Mouse (Mus musculus) lung, postnatal 36 days (tissue): ENCODE measurements around the gene Selenov.
"Not testable (repeated sequence)": the region's sequence is repeated elsewhere in the genome, so short reads cannot be mapped to it uniquely, and the experiment has no call there.

Experiments
- DNase-seq: peaks from one replicate; pipeline ENCODE4 v3.0.0; 2022; ENCODE audit warnings: mixed read lengths

Gene Selenov

DNA sequence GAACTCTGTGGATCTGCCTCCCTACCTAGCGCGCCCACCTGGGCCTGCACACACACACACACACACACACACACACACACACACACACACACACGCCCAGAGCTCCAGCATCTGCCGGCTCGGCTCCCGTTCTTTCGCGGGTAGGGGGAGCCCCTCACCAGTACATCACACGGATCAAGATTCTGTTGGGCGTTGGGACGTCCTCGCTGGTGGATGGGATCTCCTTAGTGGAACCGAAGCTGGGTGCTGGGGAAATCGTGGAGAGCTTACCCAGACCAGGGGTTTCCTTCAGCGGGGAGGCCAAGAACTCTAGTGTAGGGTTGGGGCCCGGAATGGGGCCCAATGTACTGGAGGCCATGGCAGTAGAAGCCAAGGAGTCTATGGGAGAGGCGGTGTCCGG is 821 bp downstream of the Selenov start:
- no peak for DNase-seq

DNA sequence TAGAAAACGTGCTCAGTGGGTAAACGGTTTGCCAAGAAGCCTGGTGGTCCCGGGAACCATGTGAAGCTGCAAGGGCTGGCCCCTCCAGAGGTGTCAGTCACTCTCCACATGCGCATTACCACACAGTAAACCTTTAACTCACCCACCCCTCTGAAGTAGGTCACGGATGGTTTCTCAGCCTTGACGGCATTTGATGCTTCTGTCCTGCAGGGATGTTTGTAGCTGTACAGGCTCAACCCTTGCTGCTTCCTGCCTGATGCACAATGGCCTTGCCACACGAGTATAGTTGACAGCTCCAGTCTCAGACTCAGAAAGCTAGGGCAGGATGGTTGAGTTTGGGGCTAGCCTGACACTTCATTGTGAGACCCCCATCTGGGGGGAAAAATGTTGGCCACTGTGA is 10.4 kb downstream of the Selenov start:
- DNase-seq, result no peak

DNA sequence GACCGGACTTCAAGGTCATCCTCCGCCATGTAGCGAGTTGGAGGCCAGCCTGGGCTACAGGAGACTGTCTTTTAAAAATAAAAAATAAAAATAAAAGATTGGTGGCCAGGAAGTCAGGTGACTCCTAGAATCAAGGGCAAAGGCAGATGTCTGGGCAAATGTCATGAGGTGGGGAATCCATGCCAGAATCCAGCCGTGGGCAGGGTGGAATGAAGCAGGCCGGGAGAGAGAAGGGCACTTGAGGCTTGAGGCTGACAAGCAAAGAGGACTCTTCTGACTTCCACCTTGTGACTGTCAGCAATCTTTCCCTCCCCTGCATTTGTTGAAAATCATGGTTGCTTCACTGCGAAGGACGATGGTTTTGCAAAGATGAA is 12.7 kb downstream of the Selenov start:
- no peak for DNase-seq

DNA sequence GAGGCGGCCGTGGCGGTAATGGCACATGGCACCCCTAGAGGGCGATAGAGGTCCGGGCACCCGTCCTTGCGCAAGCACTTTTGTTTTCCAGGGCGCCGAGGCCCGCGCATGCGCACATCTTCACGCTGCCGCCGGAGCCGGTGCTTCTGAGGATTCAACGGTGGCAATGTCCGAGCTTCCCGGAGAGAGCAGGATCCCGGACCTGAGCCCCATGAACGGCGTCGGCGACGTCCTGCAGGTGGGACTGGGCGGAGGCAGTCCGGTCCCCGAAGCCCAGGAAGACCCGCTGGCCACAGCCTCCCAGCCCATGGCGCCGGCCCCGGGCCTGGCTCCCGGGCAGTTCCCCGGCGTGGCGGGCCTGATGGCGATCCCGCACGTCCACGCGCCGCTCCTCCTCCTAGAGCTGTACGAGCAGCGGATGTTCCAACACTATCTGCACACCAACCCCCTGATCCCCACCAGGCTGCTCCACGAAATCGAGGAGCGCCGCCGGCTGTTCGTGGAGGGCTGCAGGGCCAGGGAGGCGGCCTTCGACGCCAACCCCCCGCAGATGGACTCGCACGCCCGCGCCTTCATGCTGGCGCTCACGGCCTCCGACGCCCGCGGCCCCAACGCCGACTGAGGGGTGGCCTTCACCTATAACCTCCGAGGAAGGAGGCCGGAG is 13.2 kb downstream of the Selenov start, which contains the start of gene Eid2b:
Gene Eid2b (plus strand): TSS at position 125 of the 664 bp plus-strand sequence.
- DNase-seq, result peak; percentile 96

DNA sequence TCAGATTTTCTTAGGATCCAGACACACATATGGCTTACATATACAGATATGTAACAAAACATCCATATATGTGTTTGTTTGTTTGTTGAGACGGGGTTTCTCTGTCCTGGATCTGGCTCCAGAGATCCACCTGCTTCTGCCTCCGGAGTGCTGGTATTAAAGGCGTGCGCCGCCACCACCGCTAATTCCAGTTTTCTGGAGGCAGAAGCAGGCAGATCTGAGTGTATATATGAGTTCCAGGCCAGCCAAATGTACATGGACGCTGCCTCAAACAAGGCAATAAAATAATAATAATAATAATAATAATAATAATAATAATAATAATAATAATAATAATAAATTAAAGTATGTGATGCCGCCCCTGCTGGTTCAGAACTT is 13.8 kb downstream of the Selenov start:
- no peak for DNase-seq

DNA sequence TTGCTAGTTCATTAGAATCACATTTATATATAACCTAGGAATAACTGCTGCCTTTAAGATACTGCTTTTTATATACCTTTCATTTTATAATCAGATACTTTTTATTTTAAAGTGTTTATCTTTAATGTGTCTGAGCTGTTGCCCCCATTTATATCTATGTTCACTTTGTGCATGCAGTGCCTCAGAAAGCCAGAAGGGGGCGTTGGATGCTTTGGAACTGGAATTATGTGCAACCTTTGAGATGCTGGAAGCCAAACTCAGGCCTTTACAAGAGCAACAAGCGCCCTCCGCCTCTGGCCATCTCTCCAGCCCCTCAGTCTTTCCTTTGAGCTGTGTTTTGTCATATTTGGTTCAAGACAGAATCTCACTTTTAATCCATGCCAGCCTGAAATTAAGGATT is 19.2 kb downstream of the Selenov start:
- DNase-seq, result no peak

DNA sequence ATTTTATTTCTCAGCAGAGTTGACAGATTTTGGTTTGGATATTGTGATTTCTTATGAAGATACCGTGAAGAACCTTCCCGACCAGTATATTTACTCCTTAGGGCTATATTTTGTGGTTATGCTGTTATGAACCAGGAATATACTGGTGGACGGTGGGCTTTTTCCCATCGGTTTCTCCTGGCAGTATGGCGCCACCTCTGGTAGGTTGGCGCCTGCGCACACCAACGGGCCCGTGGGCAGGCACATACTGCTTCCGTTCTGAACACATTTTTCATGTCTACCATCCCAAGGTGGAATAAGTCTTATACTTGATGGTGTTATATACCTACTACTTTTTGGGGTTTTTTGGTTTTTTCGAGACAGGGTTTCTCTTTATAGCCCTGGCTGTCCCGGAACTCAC is 21.6 kb downstream of the Selenov start:
- no peak for DNase-seq

DNA sequence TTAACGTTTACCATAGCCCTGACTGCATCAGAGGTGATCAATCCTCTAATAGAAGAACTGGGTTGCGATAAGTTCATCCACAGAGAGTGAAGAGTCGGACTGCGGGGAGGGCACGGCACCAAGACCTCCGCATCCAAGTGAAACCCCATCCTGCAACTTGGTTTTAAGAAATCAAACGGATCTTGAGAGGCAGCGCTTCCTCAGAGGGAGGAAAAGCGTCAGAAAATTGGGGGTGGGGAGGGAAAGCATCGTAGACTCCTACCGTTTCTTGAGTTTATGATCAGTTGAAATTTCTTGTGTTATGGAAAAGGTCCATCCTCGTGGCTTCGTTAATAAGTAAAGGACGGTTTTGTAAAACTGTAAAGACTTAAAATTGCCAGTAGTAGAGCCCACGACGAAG is 22.4 kb downstream of the Selenov start:
- DNase-seq, result no peak

DNA sequence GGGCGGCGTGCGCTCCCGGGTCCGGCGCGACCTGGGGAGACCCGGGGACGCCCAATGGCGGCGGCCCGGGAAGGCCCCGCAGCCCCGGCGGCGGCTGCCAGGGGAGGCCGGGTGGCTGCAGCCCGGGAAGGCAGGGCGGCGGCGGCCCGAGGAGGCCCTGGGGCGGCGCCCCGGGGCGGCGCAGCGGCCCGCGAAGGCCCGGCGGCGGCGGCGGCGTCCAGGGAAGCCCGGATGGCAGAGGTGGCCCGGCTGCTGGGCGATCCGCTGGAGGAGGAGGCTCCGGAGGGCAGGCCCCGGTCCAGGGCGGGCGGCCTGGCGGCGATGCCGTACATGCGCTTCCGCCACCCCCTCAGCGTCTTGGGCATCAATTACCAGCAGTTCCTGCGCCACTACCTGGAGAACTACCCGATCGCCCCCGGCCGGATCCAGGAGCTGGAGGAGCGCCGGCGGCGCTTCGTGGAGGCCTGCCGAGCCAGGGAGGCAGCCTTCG is 22.9 kb downstream of the Selenov start:
- DNase-seq, result peak; percentile 53

DNA sequence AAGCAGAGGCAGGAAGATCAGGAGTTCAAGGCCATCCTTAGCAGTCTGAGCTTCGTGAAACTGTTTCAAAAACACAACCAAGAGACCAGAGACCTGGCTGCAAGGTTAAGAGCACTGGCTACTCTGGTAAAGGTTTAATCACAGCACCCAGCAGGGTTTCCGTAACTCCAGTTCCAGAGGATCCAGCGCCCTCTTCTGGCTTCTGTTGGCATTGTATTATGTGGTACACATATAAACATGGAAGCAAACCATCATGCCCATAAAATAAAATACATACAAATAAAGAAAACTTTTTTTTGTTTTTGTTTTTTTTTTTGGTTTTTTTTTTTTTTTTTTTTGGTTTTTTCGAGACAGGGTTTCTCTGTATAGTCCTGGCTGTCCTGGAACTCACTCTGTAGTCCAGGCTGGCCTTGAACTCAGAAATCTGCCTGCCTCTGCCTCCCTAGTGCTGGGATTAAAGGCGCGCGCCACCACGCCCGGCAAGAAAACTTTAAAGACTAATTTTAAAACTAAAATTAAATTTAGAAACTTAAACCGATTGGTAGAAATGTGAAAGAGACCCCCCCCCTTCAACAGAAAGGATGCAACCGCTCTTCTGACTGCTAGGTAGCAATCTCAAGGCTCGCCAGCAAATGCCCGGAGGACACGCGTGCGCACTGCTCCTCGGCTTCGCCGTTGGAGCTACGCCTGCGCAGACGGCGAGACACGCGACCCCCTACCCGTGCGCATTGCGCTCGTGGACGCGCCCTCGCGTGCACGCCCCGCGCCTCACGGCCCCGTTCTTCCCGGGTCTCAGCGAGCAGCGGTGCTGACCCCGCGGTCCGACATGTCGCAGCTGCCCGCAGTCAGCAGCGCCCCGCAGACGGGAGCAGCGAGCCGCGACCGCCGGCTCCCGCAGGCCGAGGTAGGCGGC is 23.6 kb downstream of the Selenov start, which contains the start of gene Eid2:
Gene Eid2 (plus strand): TSS at position 753 of the 913 bp plus-strand sequence.
- peak; percentile 76 for DNase-seq

DNA sequence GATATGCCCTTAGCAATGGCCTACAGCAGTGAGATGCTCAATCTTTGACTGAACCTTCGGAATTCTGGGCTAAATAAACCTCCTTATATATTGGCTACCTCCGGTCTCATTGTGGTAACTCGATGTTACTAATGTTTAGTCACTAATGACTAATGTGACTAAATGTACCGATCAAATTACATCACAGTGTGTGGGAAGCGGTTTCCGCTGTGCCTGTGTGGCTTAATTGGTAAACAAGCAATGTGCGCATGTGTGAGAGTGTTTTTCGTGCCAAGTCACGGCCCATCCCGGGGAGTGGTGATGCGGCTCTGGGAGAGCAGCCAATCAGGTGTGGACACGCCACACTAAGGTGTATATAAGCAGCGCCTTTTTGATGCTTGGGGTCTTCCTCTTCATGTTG is 25.6 kb downstream of the Selenov start:
- no peak for DNase-seq

DNA sequence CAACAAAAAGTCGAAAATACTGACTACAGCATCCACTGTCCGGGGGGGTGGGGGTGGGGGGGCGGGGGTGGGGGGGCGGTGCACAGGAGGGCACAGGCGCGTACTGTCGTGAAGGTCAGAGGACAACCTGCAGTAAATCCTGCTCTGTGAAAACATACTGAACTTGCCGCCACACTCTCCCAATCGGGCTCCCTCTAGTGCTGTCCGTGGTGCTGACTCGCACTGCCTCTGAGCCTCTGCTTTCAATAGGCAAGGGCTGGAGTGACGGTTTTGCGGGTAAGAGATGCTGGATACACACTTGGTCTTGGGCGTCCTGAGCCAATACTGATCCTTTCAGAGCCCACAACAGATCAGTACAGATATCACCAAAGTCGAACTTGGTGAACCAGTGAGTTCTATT is 27.2 kb downstream of the Selenov start:
- peak; percentile 70 for DNase-seq

DNA sequence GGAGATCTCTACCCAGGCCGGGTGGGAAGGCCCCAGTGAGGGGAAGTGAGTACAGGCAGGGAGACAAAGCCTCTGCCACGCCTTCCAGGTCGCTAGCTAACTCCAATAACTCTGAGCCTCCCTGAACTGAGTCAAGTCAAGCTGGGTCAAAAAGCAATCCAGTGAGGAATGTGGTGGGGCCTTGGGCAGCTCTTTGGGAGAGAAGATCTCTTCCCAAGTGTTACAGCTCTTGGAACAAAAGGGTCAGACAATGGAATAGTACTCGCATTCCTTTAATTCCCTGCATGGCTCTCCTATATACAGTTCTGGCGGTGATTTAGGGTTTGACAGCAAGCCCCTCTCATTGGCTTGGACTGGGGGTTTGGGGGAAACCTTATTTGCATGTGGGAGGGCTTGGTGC is 28.1 kb downstream of the Selenov start:
- DNase-seq, result no peak

DNA sequence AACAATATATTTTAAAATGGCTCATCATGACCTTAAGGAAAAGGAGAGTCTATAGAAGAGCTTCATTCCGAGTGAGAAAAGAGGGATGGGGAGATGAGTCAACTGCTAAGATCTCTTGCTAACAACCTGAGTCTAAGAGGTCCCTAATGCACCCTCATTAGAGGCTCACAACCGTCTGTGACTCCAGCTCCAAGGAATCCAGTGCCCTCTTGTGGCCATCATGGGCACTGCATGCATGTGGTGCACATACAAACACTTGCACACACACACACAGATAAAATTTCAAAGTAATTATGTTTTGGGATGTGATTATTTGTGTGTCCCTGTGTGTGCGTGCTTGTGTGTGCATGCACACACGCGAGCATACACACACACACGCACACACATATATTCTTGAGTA is 35.5 kb downstream of the Selenov start:
- DNase-seq, result no peak

DNA sequence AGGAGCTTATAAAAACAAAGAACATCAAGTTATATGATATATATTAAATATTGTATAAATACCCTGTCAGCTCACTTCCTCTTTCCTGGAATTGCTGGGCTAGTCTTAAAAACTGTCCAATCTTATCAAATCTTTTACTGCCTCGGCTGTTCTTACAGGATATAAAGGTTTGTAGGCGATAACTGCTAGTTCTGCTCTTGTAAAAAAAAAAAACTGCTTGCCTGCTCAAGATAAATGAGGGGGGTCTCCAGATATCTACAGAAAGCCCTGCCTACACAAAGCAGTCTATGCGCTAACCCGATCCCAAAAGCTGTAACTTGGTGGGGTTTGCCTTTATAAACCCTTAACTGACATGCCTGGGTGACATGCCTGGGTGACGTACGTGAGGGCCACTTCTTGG is 36.4 kb downstream of the Selenov start:
- DNase-seq, result no peak

DNA sequence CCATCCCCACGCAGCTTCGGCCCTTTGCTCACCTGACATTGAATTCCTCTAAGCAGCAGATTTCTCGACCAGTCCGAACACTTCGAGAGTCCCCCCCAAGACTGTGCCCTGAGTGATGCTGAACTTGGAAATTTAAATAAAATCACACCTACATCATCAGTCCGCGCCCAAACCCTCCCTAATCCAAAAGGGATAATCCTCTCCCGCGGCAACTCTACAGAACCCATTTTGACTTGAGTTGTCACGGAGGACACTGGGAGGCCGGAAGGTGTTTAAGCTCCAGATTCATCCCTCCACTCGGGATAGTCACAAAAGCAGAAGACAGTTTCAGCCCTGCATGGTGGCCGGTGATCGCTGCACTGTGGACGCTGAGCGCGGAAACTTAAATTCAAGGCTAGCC is 39.0 kb downstream of the Selenov start:
- no peak for DNase-seq

DNA sequence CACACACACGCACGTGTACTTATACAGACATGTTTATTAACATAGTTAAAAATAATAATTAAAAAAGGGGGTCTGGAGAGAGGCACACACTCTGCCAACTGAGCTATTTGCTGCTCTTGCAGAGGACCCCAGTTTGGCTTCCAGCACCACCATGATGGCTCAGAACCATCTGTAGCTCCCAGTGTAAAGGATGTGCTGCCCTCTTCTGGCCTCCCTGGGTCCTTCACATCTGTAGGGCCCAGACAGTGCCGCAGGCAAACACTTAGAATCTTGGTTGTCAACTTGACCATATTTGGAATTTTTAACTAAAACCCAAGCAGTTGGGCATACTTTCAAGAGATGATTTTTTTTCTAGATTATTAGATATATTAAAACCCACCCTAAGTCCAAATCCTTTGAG is 42.0 kb downstream of the Selenov start:
- DNase-seq, result no peak

DNA sequence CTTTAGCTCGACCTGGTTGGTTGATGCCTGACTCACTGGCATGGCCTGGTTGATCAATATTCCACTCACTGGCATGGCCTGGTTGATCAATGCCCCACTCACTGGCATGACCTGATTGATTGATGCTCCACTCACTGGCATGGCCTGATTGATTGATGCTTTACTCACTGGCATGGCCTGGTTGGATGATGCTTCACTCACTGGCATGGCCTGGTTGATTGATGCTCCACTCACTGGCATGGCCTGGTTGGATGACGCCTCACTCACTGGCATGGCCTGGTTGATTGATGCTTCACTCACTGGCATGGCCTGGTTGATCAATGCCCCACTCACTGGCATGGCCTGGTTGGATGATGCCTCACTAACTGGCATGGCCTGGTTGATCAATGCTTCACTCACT is 47.0 kb downstream of the Selenov start:
- not testable (repeated sequence) for DNase-seq
